Mouse (Mus musculus): ENCODE data around the gene Ppp1cb. TPM values are rescaled to one million over a fixed set of nuclear protein-coding genes. Genes with fewer than 3 reads are reported as not detected.

Ppp1cb gene
- polyA plus RNA-seq, 1 experiment, result 501 TPM

GRCm38 (mm10) chr5:32446810-32447209, 11.8 kb upstream of the Ppp1cb start:
- TF ChIP-seq EP300 (IDR thresholded peaks at IDR 0.05; ENCODE audit: insufficient read depth, low read depth, low read length), result no peak
- TF ChIP-seq CTCF (IDR thresholded peaks at IDR 0.05; ENCODE audit: low read depth, low read length), result no peak
- TF ChIP-seq POLR2A (IDR thresholded peaks at IDR 0.05; ENCODE audit: insufficient read depth, low read length), result no peak
- H3K9me3 ChIP-seq (replicated peaks; ENCODE audit: control insufficient read depth, insufficient read depth, low read length, poor library complexity, severe bottlenecking), result no peaks in the 10 kb centered on the region
- H3K4me3 ChIP-seq (ENCODE audit: low read depth, low read length), result no peak overlapping the region
- H3K36me3 ChIP-seq (ENCODE audit: control insufficient read depth, insufficient read depth, low read length, poor library complexity, severe bottlenecking), result no peaks in the 10 kb centered on the region
- no peaks in the 10 kb centered on the region for H3K4me1 ChIP-seq (ENCODE audit: control insufficient read depth, insufficient read depth, low read length)
- H3K9ac ChIP-seq (ENCODE audit: low read depth, poor library complexity, severe bottlenecking), result no peak overlapping the region
- no peaks in the 10 kb centered on the region for H3K27me3 ChIP-seq (ENCODE audit: control insufficient read depth, insufficient read depth, low read length, poor library complexity, severe bottlenecking)
- H3K27ac ChIP-seq (ENCODE audit: insufficient read depth, low read length), result no peak overlapping the region

- no peaks in the 10 kb centered on the region for H3K36me3 ChIP-seq (ENCODE audit: control insufficient read depth, insufficient read depth, low read length, poor library complexity, severe bottlenecking)
- H3K27me3 ChIP-seq (ENCODE audit: control insufficient read depth, insufficient read depth, low read length, poor library complexity, severe bottlenecking), result no peaks in the 10 kb centered on the region
- peak overlapping the region; percentile 87 for H3K27ac ChIP-seq (ENCODE audit: insufficient read depth, low read length)
- peak overlapping the region; percentile 100 for H3K9ac ChIP-seq (ENCODE audit: low read depth, poor library complexity, severe bottlenecking)
- TF ChIP-seq EP300 (IDR thresholded peaks at IDR 0.05; ENCODE audit: insufficient read depth, low read depth, low read length) (no peak), POLR2A (IDR thresholded peaks at IDR 0.05; ENCODE audit: insufficient read depth, low read length) (no peak), CTCF (IDR thresholded peaks at IDR 0.05; ENCODE audit: low read depth, low read length) (no peak)
- no peaks in the 10 kb centered on the region for H3K9me3 ChIP-seq (replicated peaks; ENCODE audit: control insufficient read depth, insufficient read depth, low read length, poor library complexity, severe bottlenecking)
- peak overlapping the region; percentile 99 for H3K4me3 ChIP-seq (ENCODE audit: low read depth, low read length)
- H3K4me1 ChIP-seq (ENCODE audit: control insufficient read depth, insufficient read depth, low read length), result peaks cover 2% of the 10 kb centered on the region
Observed at GRCm38 (mm10) chr5:32459251-32459881, 723 bp downstream of the Ppp1cb start.

DNA sequence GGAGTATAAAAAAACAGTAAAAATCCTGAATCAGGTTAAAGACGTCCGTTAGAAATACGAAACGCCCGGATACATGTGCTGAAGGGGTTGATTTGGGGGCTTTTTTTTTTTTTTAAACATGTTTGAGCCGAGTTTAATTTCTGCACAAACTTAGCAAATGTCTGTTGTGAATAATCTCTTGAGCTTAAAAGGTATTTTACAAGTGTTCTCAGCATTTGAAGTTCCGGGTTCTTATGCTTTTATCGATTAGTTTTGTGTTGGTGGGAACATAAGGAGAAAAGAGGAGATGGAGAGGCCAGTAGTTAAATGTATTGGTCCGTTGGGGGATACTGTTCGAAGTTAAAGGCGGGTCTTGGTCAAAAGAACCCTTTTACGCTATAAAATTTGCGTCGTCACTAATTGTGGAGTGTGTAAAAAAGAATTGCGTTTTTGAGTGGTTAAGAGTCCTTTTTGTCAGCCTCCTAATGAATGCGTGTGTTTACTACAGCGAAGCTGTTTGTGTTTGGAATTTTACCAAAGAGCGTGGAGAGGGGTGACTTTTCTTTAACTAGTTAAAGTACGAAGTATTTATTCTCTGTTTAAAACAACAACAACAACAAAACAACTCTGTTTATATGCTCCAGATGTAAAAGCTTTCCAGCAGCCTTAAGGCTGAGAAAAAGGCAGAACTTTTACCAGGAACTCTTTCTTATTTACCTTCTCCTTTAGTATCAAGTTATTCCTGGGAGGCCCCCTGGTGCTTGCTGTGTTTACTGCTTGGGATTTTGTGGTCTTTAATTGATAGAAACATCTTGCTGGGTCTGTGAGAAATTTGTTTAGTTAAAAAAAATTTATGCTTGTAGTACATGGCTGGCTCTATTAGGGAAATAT, 1.5 kb downstream of the Ppp1cb start:
- H3K27ac ChIP-seq (ENCODE audit: insufficient read depth, low read length), result peak overlapping the region; percentile 87
- H3K9me3 ChIP-seq (replicated peaks; ENCODE audit: control insufficient read depth, insufficient read depth, low read length, poor library complexity, severe bottlenecking), result no peaks in the 10 kb centered on the region
- no peaks in the 10 kb centered on the region for H3K27me3 ChIP-seq (ENCODE audit: control insufficient read depth, insufficient read depth, low read length, poor library complexity, severe bottlenecking)
- no peaks in the 10 kb centered on the region for H3K36me3 ChIP-seq (ENCODE audit: control insufficient read depth, insufficient read depth, low read length, poor library complexity, severe bottlenecking)
- peak overlapping the region; percentile 99 for H3K4me3 ChIP-seq (ENCODE audit: low read depth, low read length)
- no peak for TF ChIP-seq POLR2A (IDR thresholded peaks at IDR 0.05; ENCODE audit: insufficient read depth, low read length)
- TF ChIP-seq CTCF (IDR thresholded peaks at IDR 0.05; ENCODE audit: low read depth, low read length), result no peak
- no peak for TF ChIP-seq EP300 (IDR thresholded peaks at IDR 0.05; ENCODE audit: insufficient read depth, low read depth, low read length)
- H3K4me1 ChIP-seq (ENCODE audit: control insufficient read depth, insufficient read depth, low read length), result peaks cover 2% of the 10 kb centered on the region
- peak overlapping the region; percentile 100 for H3K9ac ChIP-seq (ENCODE audit: low read depth, poor library complexity, severe bottlenecking)

GRCm38 (mm10) chr5:32460973-32461372, 2.3 kb downstream of the Ppp1cb start:
- Histone ChIP-seq H3K27ac (ENCODE audit: insufficient read depth, low read length) (no peak overlapping the region), H3K9me3 (replicated peaks; ENCODE audit: control insufficient read depth, insufficient read depth, low read length, poor library complexity, severe bottlenecking) (no peaks in the 10 kb centered on the region), H3K4me1 (ENCODE audit: control insufficient read depth, insufficient read depth, low read length) (peaks cover 2% of the 10 kb centered on the region), H3K27me3 (ENCODE audit: control insufficient read depth, insufficient read depth, low read length, poor library complexity, severe bottlenecking) (no peaks in the 10 kb centered on the region), H3K36me3 (ENCODE audit: control insufficient read depth, insufficient read depth, low read length, poor library complexity, severe bottlenecking) (no peaks in the 10 kb centered on the region), H3K9ac (ENCODE audit: low read depth, poor library complexity, severe bottlenecking) (peak overlapping the region; percentile 28), H3K4me3 (ENCODE audit: low read depth, low read length) (no peak overlapping the region; the same call in 1 of the 2 replicates)
- TF ChIP-seq POLR2A (IDR thresholded peaks at IDR 0.05; ENCODE audit: insufficient read depth, low read length), result no peak
- TF ChIP-seq CTCF (IDR thresholded peaks at IDR 0.05; ENCODE audit: low read depth, low read length), result no peak
- TF ChIP-seq EP300 (IDR thresholded peaks at IDR 0.05; ENCODE audit: insufficient read depth, low read depth, low read length), result no peak

- Histone ChIP-seq H3K27ac (ENCODE audit: insufficient read depth, low read length) (no peak overlapping the region), H3K27me3 (ENCODE audit: control insufficient read depth, insufficient read depth, low read length, poor library complexity, severe bottlenecking) (no peaks in the 10 kb centered on the region), H3K4me3 (ENCODE audit: low read depth, low read length) (no peak overlapping the region), H3K4me1 (ENCODE audit: control insufficient read depth, insufficient read depth, low read length) (no peaks in the 10 kb centered on the region), H3K9me3 (replicated peaks; ENCODE audit: control insufficient read depth, insufficient read depth, low read length, poor library complexity, severe bottlenecking) (no peaks in the 10 kb centered on the region), H3K36me3 (ENCODE audit: control insufficient read depth, insufficient read depth, low read length, poor library complexity, severe bottlenecking) (no peaks in the 10 kb centered on the region; the same call in 1 of the 2 replicates), H3K9ac (ENCODE audit: low read depth, poor library complexity, severe bottlenecking) (no peak overlapping the region)
- TF ChIP-seq CTCF (IDR thresholded peaks at IDR 0.05; ENCODE audit: low read depth, low read length) (no peak), POLR2A (IDR thresholded peaks at IDR 0.05; ENCODE audit: insufficient read depth, low read length) (no peak), EP300 (IDR thresholded peaks at IDR 0.05; ENCODE audit: insufficient read depth, low read depth, low read length) (no peak)
Observed at GRCm38 (mm10) chr5:32472332-32473028, 13.8 kb downstream of the Ppp1cb start.

Measured in ES-Bruce4 (cell line).